Mouse (Mus musculus) megakaryocyte, embryonic 14.5 days (primary cell): ENCODE data around the gene Sh3d21.

Source experiments
- FLI1 ChIP-seq: IDR thresholded peaks from 2 replicates; pipeline ENCODE4 v1.6.1; 2012; ENCODE audit warnings: low read length, inconsistent platforms, mixed read lengths
- GATA1 ChIP-seq: IDR thresholded peaks from 3 replicates; pipeline ENCODE4 v1.6.1; 2012; ENCODE audit warnings: mixed read lengths, low read length, inconsistent platforms, borderline replicate concordance

- TF ChIP-seq GATA1: no peak
- TF ChIP-seq FLI1: no peak
These were observed 42.1 kb upstream of the Sh3d21 start for GRCm38 (mm10) chr4:126205386-126205785.
